Mouse (Mus musculus) liver, embryonic 12.5 days (tissue): ENCODE results near the gene Avpi1. TPM values are rescaled to one million over a fixed set of nuclear protein-coding genes. Genes with fewer than 3 reads are reported as not detected.

Experiments
- polyA plus RNA-seq: library from polyadenylated mRNA; unstranded; fragments of >200 nt; fragmentation: Nextera tagmentation; extraction: Ambion mirVana; gene quantifications from 2 replicates; pipeline ENCODE4 v1.2.1, GENCODE M21; 2016

Avpi1 gene
- polyA plus RNA-seq, 1 experiment from 2014 or later = 14.9 TPM

Other genes starting within 250 kb of the Avpi1 start
- 25.0 and 26.7 TPM in 2 replicates for gene Rrp12, start 232.9 kb downstream of the Avpi1 start, polyA plus RNA-seq
- 355 and 377 TPM in 2 replicates for gene Pgam1, start 217.1 kb downstream of the Avpi1 start, polyA plus RNA-seq
- gene Exosc1, start 195.6 kb downstream of the Avpi1 start, polyA plus RNA-seq = 72.7 and 75.0 TPM in 2 replicates
- gene Zdhhc16, start 195.6 kb downstream of the Avpi1 start, polyA plus RNA-seq = 47.3 and 48.1 TPM in 2 replicates
- 18.3 and 20.9 TPM in 2 replicates for gene Mms19, start 147.9 kb downstream of the Avpi1 start, polyA plus RNA-seq
- 5.6 and 5.7 TPM in 2 replicates for gene Ubtd1, start 147.3 kb downstream of the Avpi1 start, polyA plus RNA-seq
- 0.11 and 0.20 TPM in 2 replicates for gene Ankrd2, start 93.1 kb downstream of the Avpi1 start, polyA plus RNA-seq
- gene Hoga1, start 83.4 kb downstream of the Avpi1 start, polyA plus RNA-seq = 11.6 and 11.9 TPM in 2 replicates
- gene 4933411K16Rik, start 76.8 kb downstream of the Avpi1 start, polyA plus RNA-seq = 0.08 TPM in 1 of 2 replicates, not detected in the other
- 4.4 and 4.6 TPM in 2 replicates for gene Morn4, start 42.7 kb downstream of the Avpi1 start, polyA plus RNA-seq
- gene Pi4k2a, start 38.6 kb downstream of the Avpi1 start, polyA plus RNA-seq = 17.3 and 18.7 TPM in 2 replicates
- 4.6 and 5.3 TPM in 2 replicates for gene Marveld1, start 18.3 kb upstream of the Avpi1 start, polyA plus RNA-seq
- gene Zfyve27, start 34.9 kb upstream of the Avpi1 start, polyA plus RNA-seq = 11.6 and 13.2 TPM in 2 replicates
- gene Sfrp5, start 73.2 kb upstream of the Avpi1 start, polyA plus RNA-seq = 1.6 and 2.2 TPM in 2 replicates
- gene Golga7b, start 118.5 kb upstream of the Avpi1 start, polyA plus RNA-seq = 0.04 TPM in 1 of 2 replicates, not detected in the other